Mouse (Mus musculus) G1E-ER4 (cell line): ENCODE data around the gene Scgb2b17. TPM values are rescaled to one million over a fixed set of nuclear protein-coding genes. Genes with fewer than 3 reads are reported as not detected.
"Not testable (repeated sequence)": the region's sequence is repeated elsewhere in the genome, so short reads cannot be mapped to it uniquely, and the experiment has no call there.

ENCODE experiments used
- GATA1 ChIP-seq: IDR thresholded peaks from one replicate; pipeline ENCODE4 v1.8.0; 2012; ENCODE audit warnings: low read length, inconsistent platforms
- polyA plus RNA-seq: library from polyadenylated mRNA; stranded (reverse); fragments of >175 nt; gene quantifications from 2 replicates; pipeline ENCODE4 v1.2.3, GENCODE M21; 2012

Scgb2b17 gene
- polyA plus RNA-seq = not detected in 2 replicates

GRCm38 (mm10) chr7:33056461-33056860 is at the start of gene Scgb2b17:
Gene Scgb2b17, minus strand, starts transcription at chr7:33056561.
- not testable (repeated sequence) for TF ChIP-seq GATA1

GRCm38 (mm10) chr7:33063149-33063548 is 6.8 kb upstream of the Scgb2b17 start, which contains the start of gene Scgb1b17:
Gene Scgb1b17, plus strand, starts transcription at chr7:33063449.
- TF ChIP-seq GATA1 = not testable (repeated sequence)

Other genes with a start within 250 kb of the Scgb2b17 start
- gene Scgb2b15, start 226.9 kb downstream of the Scgb2b17 start, polyA plus RNA-seq = not detected in 2 replicates
- gene Scgb1b15, start 220.0 kb downstream of the Scgb2b17 start, polyA plus RNA-seq = not detected in 2 replicates
- gene Scgb1b17, start 6.9 kb upstream of the Scgb2b17 start, polyA plus RNA-seq = not detected in 2 replicates
- gene Scgb2b18, start 117.3 kb upstream of the Scgb2b17 start, polyA plus RNA-seq = not detected in 2 replicates
- gene Scgb1b18, start 129.0 kb upstream of the Scgb2b17 start, polyA plus RNA-seq = not detected in 2 replicates
- not detected in 2 replicates for gene Scgb2b19, start 223.8 kb upstream of the Scgb2b17 start, polyA plus RNA-seq
- gene Scgb1b19, start 230.7 kb upstream of the Scgb2b17 start, polyA plus RNA-seq = not detected in 2 replicates